Mouse (Mus musculus) retina, embryonic 14.5 days (tissue): ENCODE measurements around the gene Stap2.

ENCODE experiments used
- DNase-seq: peaks from one replicate; pipeline ENCODE4 v3.0.0-alpha.2; 2015; ENCODE audit warnings: low spot score

Stap2 gene

GRCm38 (mm10) chr17:56007444-56008355 is 2.3 kb upstream of the Stap2 start:
- DNase-seq, result peak; percentile 39

GRCm38 (mm10) chr17:56006956-56007355 is 1.6 kb upstream of the Stap2 start:
- no peak for DNase-seq

- DNase-seq, result no peak
Measured at GRCm38 (mm10) chr17:56003000-56003399, 2.4 kb downstream of the Stap2 start.

GRCm38 (mm10) chr17:55999794-56000499 is 5.4 kb downstream of the Stap2 start:
- no peak for DNase-seq

- no peak for DNase-seq
Measured at GRCm38 (mm10) chr17:55996007-55996406, 9.4 kb downstream of the Stap2 start.

- DNase-seq, result no peak
Measured at GRCm38 (mm10) chr17:55990278-55990898, 15.0 kb downstream of the Stap2 start.

GRCm38 (mm10) chr17:55986030-55986961 is 19.1 kb downstream of the Stap2 start, which contains the start of gene Fsd1:
Gene Fsd1 (plus strand): TSS chr17:55986509.
- peak; percentile 89 for DNase-seq

- DNase-seq, result no peak
Measured at GRCm38 (mm10) chr17:55977301-55977700, 28.1 kb downstream of the Stap2 start.

- DNase-seq, result peak; percentile 85
Measured at GRCm38 (mm10) chr17:55976255-55976862, 29.0 kb downstream of the Stap2 start.

- DNase-seq, result no peak
Measured at GRCm38 (mm10) chr17:55971453-55971852, 33.9 kb downstream of the Stap2 start.

- DNase-seq, result peak; percentile 77
Measured at GRCm38 (mm10) chr17:55969966-55970891, 35.2 kb downstream of the Stap2 start, which contains the start of gene Shd. Gene Shd (plus strand): TSS chr17:55970467.

GRCm38 (mm10) chr17:55969560-55969959 is 35.8 kb downstream of the Stap2 start:
- DNase-seq, result peak; percentile 61

- peak; percentile 34 for DNase-seq
Measured at GRCm38 (mm10) chr17:55968210-55968609, 37.2 kb downstream of the Stap2 start.

GRCm38 (mm10) chr17:55967186-55967585 is 38.2 kb downstream of the Stap2 start:
- DNase-seq, result no peak

- no peak for DNase-seq
Measured at GRCm38 (mm10) chr17:55964996-55965395, 40.4 kb downstream of the Stap2 start.

- DNase-seq, result no peak
Measured at GRCm38 (mm10) chr17:55964496-55964895, 40.9 kb downstream of the Stap2 start.

- no peak for DNase-seq
Measured at GRCm38 (mm10) chr17:55963171-55963570, 42.2 kb downstream of the Stap2 start.

- DNase-seq, result no peak
Measured at GRCm38 (mm10) chr17:55961631-55962030, 43.8 kb downstream of the Stap2 start.

GRCm38 (mm10) chr17:55960791-55961190 is 44.6 kb downstream of the Stap2 start:
- no peak for DNase-seq
